Mouse (Mus musculus) common myeloid progenitor, adult 5-6 weeks (primary cell): ENCODE results near the gene Col20a1. TPM values are rescaled to one million over a fixed set of nuclear protein-coding genes. Genes with fewer than 3 reads are reported as not detected.

Source experiments
- ATAC-seq: replicated peaks from 2 replicates; pipeline ENCODE4 v1.8.0; 2016; ENCODE audit warnings: low read depth, mild to moderate bottlenecking, moderate TSS enrichment, inconsistent platforms; ENCODE audit not compliant: poor library complexity, severe bottlenecking
- total RNA-seq: library from RNA; stranded (forward); fragments of 200-1000, 187-1606 nt; gene quantifications from 2 replicates; pipeline ENCODE4 v1.2.3, GENCODE M21; 2017

Col20a1 gene
- not detected in 2 replicates for total RNA-seq

DNA sequence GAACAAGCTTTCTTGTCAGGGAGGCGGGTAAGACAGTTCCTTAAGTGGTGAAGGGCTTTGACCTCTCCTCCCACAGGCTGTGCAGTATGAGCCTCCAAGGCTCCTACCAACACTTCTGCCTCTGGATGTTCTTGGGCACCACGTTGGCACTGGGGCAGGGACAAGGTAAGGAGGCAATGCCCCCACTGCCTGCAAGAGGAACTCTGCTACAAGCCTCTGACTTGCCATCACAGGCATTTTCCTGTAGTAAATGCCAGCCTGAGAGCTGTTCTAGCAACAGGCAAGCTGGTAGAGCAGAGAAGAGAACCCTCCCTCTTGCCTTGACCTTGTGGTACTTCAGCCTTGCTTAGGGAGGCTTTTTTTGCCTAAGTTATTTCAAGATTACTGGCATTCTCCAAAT, at the start of gene Col20a1:
TSS of gene Col20a1 (plus strand) at position 87 of the 400 bp plus-strand sequence.
- no peak for ATAC-seq

DNA sequence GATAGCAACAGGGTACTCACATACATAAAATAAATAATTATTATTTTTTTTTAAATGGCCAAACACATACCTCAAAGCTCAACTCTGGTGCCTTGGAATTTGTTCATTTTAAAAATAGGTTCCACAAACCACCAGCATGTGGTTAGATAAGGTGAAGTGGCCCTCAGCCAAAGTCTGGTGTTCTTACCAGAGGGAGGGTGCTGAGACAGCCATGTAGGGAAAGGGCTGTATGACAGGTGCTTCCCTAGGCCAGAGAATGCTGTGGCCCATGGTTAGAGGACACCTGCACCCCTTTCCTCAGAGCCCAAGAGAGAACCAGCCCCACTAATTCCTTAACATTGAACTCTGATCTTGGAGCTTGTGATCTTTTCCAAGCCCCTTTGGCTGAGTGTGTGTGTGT, 46.1 kb upstream of the Col20a1 start:
- ATAC-seq = peak; percentile 52

DNA sequence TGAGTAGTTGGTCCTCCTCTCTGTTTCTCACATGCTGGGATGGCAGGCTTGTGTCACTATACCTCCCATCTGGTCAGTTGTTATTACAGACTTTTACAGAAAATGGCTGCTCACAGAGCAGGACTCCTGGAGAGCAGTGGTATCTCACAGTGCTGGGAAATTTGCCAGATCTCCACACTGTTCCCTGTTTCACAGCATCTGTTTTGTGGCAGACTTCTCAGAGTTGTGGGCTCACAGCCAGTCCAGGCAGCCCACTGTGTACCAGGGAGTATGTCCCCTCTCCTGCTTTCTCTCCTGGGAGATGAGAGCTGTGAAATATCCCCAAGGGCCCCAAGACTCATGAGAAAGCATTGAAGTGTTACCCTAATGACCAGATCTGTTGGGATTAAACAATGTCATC, 44.5 kb upstream of the Col20a1 start:
- ATAC-seq = no peak

DNA sequence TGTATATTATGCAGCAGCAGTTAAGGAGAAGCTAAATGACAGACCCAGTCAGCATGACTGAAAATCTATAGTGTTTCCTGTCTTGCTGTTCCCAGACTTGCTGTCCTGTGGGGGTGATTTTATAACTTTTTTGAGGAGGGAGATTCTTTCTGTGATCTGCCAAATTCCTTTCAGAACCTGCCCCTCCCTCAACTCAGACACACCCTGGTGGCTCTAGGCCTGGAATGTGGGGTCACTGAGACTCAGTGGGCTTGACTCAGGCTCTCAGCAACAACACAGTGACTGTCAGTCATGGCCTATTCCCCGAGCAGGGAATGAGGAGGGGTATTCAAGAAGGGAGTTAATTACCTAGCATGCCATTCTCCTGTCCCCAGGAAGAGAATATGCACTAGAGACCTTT, 36.4 kb upstream of the Col20a1 start:
- ATAC-seq = no peak

DNA sequence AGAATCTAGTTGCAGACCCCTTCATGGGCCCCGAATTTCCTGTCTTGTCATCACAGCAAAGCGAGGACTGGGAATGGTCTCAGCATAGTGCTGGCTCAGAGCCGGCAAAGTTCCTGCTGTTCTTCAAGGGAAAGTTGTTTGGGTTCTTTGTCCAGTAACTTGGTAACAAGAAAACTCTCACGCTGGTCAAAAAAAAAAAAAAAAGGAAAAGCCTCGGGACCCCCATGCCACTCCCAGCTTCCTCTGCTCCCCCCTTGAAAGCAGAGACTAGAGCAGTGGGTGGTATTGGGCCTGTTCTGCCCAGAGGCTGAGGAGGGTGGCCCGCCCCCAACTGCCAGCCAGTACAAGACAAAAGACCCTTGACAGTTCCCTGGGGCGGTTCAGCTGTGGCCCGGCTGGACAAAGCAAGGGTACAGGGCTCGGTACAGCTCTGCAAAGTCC, 33.6 kb upstream of the Col20a1 start:
- no peak for ATAC-seq

DNA sequence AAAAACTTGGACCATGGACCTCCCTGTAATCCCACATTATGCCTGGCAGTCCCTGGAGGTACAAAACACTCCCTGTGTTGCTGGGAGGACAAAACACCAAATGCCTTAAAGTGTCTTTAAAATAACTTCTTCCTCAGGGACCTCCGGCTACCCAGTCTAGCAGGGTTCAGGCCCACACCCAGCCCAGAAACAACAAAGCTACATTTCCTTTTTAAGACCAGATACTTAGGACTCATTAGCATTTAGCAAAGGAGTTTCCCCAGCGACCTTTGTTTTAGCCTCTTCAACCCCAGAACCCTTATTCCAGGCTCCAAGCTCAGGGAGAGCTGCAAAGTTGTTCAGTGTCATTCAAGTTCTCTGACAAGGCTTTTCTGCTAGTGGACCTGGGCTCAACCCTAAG, 32.7 kb upstream of the Col20a1 start:
- ATAC-seq = no peak

DNA sequence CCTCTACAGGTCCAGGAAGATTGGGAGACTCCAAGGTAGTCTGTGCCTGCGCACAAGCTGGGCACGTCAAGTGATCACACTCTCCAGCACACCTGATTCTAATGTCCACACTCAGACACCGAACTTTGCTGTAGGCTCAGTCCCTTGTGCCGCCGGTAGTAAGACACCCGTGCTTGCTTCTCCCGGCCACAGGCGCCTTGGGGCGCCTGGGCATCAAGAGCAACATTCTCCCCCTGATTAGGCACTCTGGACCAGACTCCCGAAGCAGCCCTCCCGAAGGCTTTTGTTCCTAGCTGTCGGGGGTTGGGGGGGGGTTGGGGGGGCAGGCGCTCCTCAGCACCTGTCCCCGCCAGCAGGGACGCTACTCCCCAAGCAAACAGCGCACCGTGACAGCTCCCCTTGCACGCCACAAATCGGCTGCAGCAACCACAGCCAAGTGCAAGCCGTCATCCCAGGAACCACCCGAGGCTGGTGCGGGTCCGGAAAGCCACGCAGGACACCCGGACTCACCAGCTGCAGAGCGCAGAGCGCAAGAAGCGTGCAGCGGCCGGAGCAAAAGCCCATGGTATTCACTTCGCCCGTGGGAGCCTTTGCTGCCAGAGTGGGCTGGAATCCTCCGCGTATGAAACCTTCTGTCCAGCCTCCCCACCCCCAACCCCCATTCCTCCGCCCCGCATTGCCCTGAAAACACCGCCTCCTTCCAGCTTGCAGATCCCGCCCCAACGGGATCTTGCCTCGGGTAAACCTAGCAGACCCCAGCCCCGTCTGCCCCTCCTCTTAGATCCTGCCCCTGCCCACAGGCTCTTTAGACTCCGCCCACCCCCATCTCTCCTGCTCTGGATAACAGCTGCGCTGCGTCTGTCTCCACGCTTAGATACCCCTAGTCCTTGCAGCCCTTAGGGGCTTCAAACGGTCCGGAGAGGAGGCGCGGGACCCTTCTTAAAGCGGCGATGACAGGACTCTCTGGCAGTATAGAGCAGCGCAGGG, 32.0 kb upstream of the Col20a1 start, which contains the start of gene Nkain4:
TSS of gene Nkain4 (minus strand) at position 639 of the 987 bp plus-strand sequence.
- ATAC-seq = peak; percentile 46

DNA sequence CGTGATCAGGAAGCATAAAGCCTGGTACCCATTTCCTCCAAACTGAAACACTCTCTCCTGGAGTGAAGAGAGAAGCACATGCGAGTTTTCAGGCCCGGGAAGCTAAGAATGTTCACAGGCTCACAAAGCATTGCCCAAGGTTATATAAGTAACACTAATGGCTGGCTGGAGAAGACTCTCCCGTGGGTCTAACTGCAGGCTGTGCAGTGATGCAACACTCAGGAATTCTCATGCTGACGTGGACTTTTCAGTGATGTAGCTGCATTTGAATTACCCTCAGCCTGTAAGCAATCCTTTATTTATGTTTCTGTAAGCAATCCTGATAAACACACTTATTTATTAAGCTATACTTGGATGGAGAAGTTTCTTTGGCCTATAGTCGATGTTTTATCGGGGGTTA, 26.7 kb upstream of the Col20a1 start:
- ATAC-seq = no peak

DNA sequence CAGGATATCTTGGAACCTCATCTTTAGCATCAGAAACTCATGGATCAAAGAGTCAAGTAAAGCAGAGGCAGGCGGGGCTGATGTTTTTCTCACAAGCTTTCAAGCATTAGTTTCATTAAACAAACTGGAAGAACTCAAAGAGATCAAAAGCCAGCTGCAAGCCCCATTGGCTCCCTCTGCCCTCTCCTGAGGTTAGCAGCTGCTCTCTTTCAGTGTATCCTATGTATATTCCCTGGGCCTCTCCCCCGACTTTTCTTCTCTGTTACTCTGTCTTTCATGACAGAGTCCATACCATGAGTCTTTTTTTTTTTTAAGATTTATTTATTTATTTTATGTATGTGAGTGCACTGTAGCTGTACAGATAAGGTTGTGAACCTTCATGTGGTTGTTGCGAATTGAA, 26.1 kb upstream of the Col20a1 start:
- ATAC-seq = no peak

DNA sequence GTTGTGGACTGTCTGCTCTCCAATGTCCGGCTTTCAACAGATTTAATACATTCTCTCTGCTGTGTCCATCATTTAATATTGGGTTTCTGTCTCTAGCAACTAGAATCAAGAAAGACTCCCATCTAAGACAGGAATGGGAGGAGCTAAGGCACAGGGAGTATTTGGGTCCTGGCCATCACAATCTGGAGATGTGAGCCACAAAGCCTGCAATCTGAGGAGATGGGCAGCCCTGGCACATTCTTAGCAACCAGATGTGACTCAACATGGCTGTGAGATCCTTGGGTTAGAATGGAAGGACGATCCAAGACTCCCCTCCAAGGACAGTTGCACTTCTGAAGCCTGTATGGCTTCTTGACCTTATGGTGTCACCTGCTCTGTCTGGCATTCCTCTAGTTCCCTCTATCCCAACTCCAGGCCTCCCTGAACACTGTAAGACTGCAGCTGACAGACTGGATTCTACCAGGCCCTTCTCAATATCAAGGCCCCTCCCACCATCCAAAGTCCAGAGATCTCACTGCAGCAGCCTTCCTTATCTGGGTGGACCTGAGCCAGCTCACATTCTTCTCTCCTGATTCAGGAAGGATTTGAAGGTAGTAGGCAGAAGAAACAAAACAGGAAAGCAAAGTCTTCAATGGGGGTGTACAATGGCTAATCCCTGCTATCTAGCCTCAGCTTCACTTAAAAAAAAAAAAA, 23.6 kb upstream of the Col20a1 start:
- no peak for ATAC-seq

DNA sequence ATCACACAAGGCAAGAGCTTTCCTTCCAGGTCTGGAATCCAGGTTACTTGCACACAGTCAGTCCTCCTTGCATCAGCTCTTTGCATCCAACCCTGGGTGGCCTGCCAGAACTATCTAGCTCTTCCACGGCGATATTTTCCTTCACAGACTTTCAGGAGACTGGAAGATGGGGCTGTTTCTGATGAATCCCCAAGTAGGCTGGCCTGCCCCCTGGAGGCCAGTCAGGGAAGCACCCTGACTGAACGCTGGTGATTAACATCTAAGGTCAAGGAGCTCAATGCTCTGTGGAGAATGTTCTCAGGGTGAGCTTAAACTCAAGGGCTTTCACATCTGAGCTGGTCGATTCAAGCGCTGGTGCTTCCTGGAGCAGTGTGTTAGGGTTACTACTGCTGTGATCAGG, 22.4 kb upstream of the Col20a1 start:
- ATAC-seq = peak; percentile 64

DNA sequence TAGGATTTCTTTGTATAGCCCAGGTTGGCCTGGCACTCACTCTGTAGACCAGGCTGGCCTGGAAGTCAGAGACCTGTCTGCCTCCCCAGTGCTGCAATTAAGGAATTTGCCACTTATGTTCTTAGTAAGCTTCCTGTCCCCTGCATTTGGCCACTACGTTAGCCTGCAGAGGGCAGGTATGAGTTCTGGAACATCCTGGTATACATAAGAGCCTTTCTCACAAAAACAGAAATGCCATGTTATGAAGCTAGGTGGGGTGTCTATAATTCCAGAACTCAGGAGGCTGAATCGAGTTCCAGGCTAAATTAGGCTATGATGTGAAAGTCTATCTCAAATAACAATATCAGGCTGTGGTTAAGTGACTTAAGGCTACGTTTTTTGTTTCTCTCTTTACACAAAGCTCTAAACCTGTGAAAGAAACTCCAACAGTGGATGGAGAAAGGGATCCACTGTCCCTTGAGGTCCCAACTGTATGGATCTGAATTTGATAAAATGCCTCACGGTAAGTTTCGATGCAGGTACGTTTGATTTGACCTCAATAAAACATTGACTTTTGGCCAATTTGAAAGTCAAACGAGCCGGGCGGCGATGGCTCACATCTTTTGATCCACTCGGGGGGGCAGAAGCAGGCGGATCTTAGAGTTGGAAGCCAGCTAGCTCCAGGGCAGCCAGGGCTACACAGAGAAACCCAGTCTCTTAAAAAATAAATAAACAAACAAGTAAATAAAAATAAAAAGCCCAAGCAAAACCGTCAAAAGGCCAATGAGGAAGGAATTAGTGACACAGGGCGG, 20.0 kb upstream of the Col20a1 start:
- peak; percentile 51 for ATAC-seq

DNA sequence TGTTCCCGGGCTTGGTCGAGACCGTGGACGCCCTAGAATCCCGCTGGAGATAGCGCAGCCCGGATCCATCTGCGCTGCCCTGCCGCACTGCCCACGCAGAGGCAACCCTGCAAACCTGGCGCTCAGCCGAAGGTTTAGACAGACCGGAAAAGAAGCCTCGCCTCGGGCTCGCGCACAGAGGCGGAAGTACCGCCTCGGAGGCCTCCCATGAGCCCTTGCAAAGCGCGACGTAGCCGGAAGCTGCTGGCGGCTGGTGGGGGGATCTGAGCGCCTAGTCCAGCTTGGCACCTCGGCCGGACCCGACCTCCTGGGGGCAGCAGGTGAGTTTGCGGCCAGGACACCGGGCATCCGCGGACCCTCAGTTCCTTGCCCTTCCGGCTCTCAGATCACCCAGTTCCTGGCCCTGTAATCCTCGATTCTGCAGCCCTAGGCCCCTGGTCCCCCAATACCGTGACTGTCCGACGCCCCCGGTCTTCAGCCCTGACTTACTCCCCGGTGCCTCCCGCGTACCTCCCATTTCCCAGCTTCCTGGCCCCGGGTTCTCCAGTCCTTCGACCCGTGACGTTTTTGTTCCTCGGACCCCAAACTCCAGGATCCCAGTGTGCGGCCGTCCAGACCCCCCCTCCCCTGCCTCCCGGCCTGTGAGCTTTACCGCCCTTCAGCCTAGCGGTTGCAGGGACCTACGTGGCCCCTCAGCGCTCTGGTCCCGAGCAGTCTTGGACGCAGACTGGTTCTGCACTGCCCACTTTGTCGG, 19.1 kb upstream of the Col20a1 start, which contains the start of gene Arfgap1:
TSS of gene Arfgap1 (plus strand) at position 216 of the 754 bp plus-strand sequence.
- ATAC-seq = peak; percentile 92

DNA sequence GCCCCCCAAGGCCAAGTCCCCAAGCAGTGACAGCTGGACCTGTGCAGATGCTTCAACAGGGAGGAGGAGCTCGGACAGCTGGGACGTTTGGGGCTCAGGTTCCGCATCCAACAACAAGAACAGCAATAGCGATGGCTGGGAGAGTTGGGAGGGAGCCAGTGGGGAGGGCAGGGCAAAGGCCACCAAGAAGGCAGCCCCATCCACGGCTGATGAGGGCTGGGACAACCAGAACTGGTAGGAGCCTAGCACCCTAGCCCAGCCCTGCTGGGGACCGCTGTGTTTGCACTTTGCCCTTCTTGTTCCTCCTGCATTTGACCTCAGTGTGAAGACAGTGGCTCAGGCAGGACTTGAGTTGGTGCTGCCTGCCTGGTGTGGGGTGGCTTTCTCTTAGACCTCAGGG, 5.2 kb upstream of the Col20a1 start:
- no peak for ATAC-seq

DNA sequence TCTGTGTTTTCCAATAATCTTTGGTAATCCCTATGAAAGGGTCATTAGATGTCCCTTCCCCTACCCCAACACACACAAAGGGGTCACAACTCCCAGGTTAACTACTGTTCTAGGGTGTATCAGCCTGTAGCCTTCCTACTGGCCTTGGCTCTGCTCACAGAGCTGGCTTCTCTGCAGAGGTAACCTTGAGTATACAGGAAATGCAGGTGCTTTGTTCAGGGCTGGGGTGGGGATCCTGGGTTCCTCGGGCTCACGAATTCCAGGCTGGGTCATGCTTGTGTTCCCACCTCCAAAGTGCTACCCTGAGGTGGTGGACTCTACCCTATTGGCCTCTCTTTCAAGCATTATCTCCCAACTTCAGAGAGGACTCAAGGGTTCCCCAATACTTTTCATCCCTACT, 700 bp upstream of the Col20a1 start:
- ATAC-seq = no peak

DNA sequence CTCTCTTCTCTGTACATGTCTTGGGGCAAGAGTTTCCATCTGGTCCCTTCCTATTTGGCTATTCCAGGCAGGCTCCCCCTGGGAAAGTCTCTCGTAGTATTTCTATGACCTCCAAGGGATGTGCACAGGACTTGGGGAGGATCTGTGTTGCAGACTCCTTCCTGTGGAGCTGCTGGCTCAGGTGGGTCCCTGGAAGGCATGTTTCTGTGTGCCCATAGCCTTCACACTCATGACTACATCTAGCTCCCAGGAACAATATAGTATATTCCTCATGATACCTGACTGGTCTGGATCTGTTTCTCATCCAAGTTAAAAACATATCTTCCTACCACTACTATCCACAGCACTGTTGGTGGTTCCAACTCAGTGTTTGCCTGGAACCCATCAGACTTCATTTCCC, 666 bp downstream of the Col20a1 start:
- no peak for ATAC-seq

DNA sequence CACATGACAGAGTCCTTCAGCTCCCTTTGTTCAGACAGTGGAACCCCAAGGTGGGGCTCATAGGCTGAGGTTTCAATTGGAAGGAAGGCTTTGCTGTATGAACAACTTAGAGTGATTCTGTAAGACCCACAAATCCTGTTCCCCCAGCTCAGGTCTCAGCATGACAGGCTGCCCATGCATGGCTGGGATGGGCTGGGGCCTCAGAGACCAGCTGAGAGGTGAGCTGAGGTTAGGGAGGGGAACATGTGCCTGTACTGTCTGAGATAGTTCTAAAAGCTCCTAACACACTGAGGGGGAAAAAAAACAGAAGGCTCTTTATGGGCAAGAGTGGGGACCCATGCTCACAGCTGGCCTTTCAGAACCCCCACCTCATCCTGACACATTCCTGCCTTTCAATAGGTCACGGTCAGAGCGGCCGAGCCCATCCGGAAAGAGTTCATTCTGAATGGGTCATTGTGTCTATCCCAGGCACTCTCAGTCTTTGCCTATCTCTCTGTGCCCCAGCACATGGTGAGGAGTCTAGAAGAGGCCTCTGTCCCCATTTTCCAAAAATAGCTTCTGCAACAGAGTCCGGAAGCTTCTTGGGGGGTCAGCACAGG, 1.2 kb downstream of the Col20a1 start:
- no peak for ATAC-seq

DNA sequence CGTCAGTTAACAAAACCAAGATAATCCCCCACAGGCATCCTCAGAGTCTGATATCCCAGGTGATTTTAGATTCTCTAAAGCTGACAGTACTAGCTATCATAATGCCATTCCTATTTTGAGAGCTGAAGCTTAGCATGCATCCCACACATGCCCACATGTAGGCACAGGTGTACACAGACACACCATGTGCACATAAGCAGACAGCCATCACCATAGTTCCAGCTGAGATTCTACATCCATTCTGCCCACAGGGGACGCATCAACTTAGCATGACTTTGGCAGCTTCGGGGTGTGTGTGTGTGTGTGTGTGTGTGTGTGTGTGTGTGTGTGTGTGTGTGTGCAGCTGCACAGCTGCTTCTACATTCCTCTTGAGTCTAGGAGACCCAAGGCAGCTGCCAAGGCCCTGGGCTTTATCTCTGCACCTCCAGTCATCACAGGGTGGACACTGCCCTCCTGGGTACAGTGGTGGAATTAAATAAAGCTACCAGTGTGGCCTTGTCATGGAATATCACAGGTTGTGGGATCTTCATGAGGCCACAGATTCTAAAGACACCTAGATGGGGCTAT, 2.1 kb downstream of the Col20a1 start:
- ATAC-seq = no peak

DNA sequence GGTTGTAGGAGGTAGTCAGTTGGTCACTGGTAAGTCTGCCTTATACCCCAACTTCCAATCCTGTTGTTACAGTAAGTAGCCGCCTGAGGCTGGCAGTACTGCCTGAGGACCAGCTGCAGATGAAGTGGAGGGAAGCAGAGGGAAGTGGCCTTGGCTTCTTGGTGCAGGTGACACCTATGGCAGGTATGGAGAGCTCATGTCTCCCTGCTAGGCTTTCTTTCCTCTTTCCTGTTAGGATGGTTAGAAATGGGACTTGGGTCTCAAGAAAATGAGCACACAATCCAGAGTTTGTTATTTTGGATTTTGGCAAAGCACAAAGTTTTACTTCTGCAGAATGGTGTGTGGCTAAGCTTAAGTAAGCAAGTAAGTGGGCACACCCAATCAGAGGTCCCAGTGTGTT, 2.6 kb downstream of the Col20a1 start:
- no peak for ATAC-seq
